Mouse (Mus musculus): ENCODE data around the gene Nos3. TPM values are rescaled to one million over a fixed set of nuclear protein-coding genes. Genes with fewer than 3 reads are reported as not detected.
A peak's percentile ranks its signal among the peaks of the same experiment; 100 is the strongest.

The Nos3 gene
- polyA plus RNA-seq, 1 experiment: 4.0 TPM

DNA sequence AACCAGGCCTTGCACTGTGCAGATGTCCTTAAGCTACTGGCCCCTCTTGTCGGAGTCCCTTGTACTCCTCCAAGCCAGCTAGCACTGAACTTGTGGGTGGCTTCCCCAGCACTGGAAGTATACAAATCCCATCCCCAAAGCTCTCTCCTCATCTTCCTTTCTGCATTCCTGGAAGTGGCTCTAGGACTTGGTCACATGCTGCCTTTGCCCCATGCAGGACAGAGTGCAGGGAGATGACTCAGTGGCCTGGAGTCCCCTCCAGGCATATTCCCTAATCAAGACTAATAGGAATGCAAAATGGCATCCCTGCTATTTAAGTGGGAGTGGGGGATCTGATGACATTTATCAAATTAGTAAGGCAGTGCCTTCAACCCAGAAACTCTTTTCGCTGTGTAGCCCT is 47.5 kb downstream of the Nos3 start:
- 85% methylated on average over 2 of the region's 2 CpGs for WGBS
- Histone ChIP-seq H3K27ac (ENCODE audit: insufficient read depth, low read depth, low read length) (no peak overlapping the region), H3K4me1 (ENCODE audit: control insufficient read depth, insufficient read depth, insufficient read length, low read length) (peaks cover 16% of the 10 kb centered on the region), H3K27me3 (ENCODE audit: control insufficient read depth, insufficient read depth, low read length) (no peaks in the 10 kb centered on the region), H3K36me3 (ENCODE audit: control insufficient read depth, insufficient read depth, low read length) (peaks cover 13% of the 10 kb centered on the region), H3K4me3 (ENCODE audit: low read depth, low read length) (no peak overlapping the region)
- no peak for TF ChIP-seq POLR2A (IDR thresholded peaks at IDR 0.05; ENCODE audit: low read depth, low read length)
- TF ChIP-seq CTCF (IDR thresholded peaks at IDR 0.05; ENCODE audit: extremely low read depth, insufficient read length, insufficient replicate concordance, low read depth, low read length): no peak

DNA sequence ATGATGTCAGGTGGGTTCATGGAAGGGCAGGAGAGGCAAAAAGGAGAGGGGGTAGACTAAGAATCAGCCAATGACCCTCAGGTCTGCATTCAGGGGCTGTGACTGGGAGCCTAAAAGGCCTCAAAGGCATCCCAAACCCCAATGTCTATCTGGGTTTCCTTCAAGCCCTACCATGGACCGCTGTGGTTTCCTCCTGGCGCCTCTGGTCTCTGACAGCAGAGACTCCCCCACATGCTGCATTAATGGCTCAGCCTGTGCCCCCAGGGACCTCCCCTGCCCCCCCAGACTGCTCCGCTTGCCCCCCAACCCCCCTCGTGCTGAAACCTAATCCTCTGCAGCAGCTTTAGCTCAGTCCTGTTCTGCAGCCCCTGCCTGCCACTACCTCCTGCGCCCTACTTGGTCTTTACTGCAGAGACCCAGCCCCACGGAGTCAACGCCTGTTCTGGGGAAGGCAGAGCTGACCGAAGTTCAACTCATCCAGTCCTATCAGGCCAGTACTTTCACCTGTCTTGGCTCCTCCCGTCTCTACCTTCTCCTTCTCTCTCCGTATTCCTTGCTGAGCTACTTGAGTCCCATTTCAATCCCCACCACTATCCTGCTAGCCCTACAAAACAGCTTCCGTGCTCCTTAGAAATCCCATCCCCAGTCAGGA is 48.6 kb downstream of the Nos3 start, which contains the start of gene Asic3:
Asic3 (plus strand) TSS at position 351 of the 652 bp plus-strand sequence.
- 26% methylated on average over 11 of the region's 11 CpGs for WGBS
- peaks cover 9% of the 10 kb centered on the region for H3K36me3 ChIP-seq (ENCODE audit: control insufficient read depth, insufficient read depth, low read length)
- H3K27me3 ChIP-seq (ENCODE audit: control insufficient read depth, insufficient read depth, low read length): no peaks in the 10 kb centered on the region
- H3K27ac ChIP-seq (ENCODE audit: insufficient read depth, low read depth, low read length): no peak within 1 kb of the TSS
- TF ChIP-seq CTCF (IDR thresholded peaks at IDR 0.05; ENCODE audit: extremely low read depth, insufficient read length, insufficient replicate concordance, low read depth, low read length): no peak
- no peak for TF ChIP-seq POLR2A (IDR thresholded peaks at IDR 0.05; ENCODE audit: low read depth, low read length)
- peak within 1 kb of the TSS; percentile 16; the same call in 1 of the 2 replicates for H3K4me3 ChIP-seq (ENCODE audit: low read depth, low read length)
- H3K4me1 ChIP-seq (ENCODE audit: control insufficient read depth, insufficient read depth, insufficient read length, low read length): peaks cover 16% of the 10 kb centered on the region

DNA sequence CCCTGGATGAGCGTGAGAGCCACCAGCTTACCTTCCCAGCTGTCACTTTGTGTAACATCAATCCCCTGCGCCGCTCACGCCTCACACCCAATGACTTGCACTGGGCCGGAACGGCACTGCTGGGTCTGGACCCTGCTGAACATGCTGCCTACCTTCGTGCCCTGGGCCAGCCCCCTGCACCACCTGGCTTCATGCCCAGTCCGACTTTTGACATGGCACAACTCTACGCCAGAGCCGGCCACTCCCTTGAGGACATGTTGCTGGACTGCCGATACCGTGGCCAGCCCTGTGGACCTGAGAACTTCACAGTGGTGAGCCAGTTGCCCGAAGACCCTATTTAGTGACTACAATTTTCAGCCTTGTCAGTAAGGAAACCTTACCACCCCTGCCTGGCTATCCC is 49.3 kb downstream of the Nos3 start:
- 68% methylated on average over 13 of the region's 13 CpGs for whole genome bisulfite sequencing
- H3K36me3 ChIP-seq (ENCODE audit: control insufficient read depth, insufficient read depth, low read length): 0 out of 2 replicates have a peak, but pooled peaks cover 6% of the 10 kb centered on the region

DNA sequence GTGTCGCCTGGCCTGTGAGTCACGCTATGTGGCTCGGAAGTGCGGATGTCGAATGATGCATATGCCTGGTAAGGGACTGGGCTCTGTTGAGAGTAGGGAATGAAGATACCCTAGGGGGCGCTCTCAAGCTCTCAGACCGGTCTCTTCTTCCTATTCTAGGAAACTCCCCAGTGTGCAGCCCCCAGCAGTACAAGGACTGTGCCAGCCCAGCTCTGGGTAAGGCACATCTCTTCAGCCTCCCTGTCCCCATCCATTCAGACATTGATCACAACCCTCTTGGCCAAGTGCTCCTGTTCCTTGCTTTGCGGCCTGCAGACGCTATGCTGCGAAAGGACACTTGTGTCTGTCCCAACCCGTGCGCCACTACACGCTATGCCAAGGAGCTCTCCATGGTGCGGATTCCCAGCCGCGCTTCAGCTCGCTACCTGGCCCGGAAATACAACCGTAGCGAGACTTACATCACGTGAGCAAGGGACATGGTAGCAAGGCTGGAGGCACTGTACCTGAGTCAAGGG is 51.7 kb downstream of the Nos3 start:
- Histone ChIP-seq H3K4me3 (ENCODE audit: low read depth, low read length) (no peak overlapping the region), H3K36me3 (ENCODE audit: control insufficient read depth, insufficient read depth, low read length) (peaks cover 5% of the 10 kb centered on the region; the same call in 1 of the 2 replicates), H3K27me3 (ENCODE audit: control insufficient read depth, insufficient read depth, low read length) (no peaks in the 10 kb centered on the region), H3K4me1 (ENCODE audit: control insufficient read depth, insufficient read depth, insufficient read length, low read length) (peaks cover 16% of the 10 kb centered on the region), H3K27ac (ENCODE audit: insufficient read depth, low read depth, low read length) (no peak overlapping the region)
- 6% methylated on average over 21 of the region's 21 CpGs for WGBS
- TF ChIP-seq POLR2A (IDR thresholded peaks at IDR 0.05; ENCODE audit: low read depth, low read length): no peak
- TF ChIP-seq CTCF (IDR thresholded peaks at IDR 0.05; ENCODE audit: extremely low read depth, insufficient read length, insufficient replicate concordance, low read depth, low read length): peak; percentile 79; the same call in 1 of the 2 replicates

More for the DNA sequence above, 49.3 kb downstream of the Nos3 start:
- no peak overlapping the region for H3K27ac ChIP-seq (ENCODE audit: insufficient read depth, low read depth, low read length)
- TF ChIP-seq POLR2A (IDR thresholded peaks at IDR 0.05; ENCODE audit: low read depth, low read length) (no peak), CTCF (IDR thresholded peaks at IDR 0.05; ENCODE audit: extremely low read depth, insufficient read length, insufficient replicate concordance, low read depth, low read length) (no peak)
- H3K4me1 ChIP-seq (ENCODE audit: control insufficient read depth, insufficient read depth, insufficient read length, low read length): peaks cover 16% of the 10 kb centered on the region
- H3K27me3 ChIP-seq (ENCODE audit: control insufficient read depth, insufficient read depth, low read length): no peaks in the 10 kb centered on the region
- no peak overlapping the region for H3K4me3 ChIP-seq (ENCODE audit: low read depth, low read length)

DNA sequence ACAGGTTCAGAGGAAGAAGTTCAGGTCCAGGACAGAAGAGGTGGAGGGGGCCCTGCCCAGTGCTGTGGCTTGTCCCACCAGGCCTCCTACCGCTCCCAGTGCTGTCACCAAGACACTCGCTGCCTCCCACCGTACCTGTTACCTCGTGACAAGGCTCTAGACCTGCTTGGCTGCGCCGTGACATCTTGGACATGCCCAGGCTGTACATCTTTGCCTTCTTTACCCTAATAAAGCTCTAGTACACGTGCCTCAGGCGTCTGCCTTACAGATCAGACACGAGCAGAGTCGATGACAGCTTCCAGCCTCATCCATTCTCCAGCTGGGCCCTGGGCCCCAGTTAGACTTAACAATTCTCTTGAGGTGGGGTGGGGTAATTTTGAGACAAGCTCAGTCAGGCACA is 53.0 kb downstream of the Nos3 start:
- TF ChIP-seq POLR2A (IDR thresholded peaks at IDR 0.05; ENCODE audit: low read depth, low read length) (no peak), CTCF (IDR thresholded peaks at IDR 0.05; ENCODE audit: extremely low read depth, insufficient read length, insufficient replicate concordance, low read depth, low read length) (no peak)
- Histone ChIP-seq H3K36me3 (ENCODE audit: control insufficient read depth, insufficient read depth, low read length) (peaks cover 5% of the 10 kb centered on the region; the same call in 1 of the 2 replicates), H3K27me3 (ENCODE audit: control insufficient read depth, insufficient read depth, low read length) (no peaks in the 10 kb centered on the region), H3K4me1 (ENCODE audit: control insufficient read depth, insufficient read depth, insufficient read length, low read length) (peaks cover 16% of the 10 kb centered on the region), H3K4me3 (ENCODE audit: low read depth, low read length) (no peak overlapping the region), H3K27ac (ENCODE audit: insufficient read depth, low read depth, low read length) (no peak overlapping the region)
- WGBS: 92% methylated on average over 10 of the region's 10 CpGs

DNA sequence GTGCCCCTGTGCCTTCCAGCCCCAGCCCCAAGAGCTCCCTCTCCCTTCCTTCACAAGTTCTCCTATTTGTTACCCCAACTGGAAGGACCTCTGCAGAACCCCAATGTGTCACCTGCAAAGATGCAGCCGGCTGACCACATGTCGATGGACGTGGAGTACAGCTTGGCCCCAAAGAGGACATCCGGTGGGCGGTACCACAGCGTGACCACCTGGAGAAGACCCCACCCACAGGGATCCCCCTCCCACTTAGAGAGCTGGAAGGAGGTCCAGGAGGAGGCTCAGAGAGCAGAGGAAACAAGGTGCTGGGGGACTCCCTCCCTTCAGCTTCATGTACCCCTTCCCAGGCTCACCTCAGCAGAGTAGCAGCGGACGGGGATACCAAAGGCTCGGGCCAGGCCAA is 55.8 kb downstream of the Nos3 start:
- Histone ChIP-seq H3K4me3 (ENCODE audit: low read depth, low read length) (no peak overlapping the region), H3K27ac (ENCODE audit: insufficient read depth, low read depth, low read length) (no peak overlapping the region), H3K36me3 (ENCODE audit: control insufficient read depth, insufficient read depth, low read length) (peaks cover 5% of the 10 kb centered on the region; the same call in 1 of the 2 replicates), H3K27me3 (ENCODE audit: control insufficient read depth, insufficient read depth, low read length) (no peaks in the 10 kb centered on the region), H3K4me1 (ENCODE audit: control insufficient read depth, insufficient read depth, insufficient read length, low read length) (peaks cover 7% of the 10 kb centered on the region; the same call in 1 of the 2 replicates)
- TF ChIP-seq CTCF (IDR thresholded peaks at IDR 0.05; ENCODE audit: extremely low read depth, insufficient read length, insufficient replicate concordance, low read depth, low read length): no peak
- TF ChIP-seq POLR2A (IDR thresholded peaks at IDR 0.05; ENCODE audit: low read depth, low read length): no peak
- WGBS: 94% methylated on average over 9 of the region's 9 CpGs
